Mouse (Mus musculus) myocyte (in vitro differentiated cells): Measurements from ENCODE around the gene Rrp36. TPM values are rescaled to one million over a fixed set of nuclear protein-coding genes. Genes with fewer than 3 reads are reported as not detected.
A peak's percentile ranks its signal among the peaks of the same experiment; 100 is the strongest.

Source experiments
- H3K27me3 ChIP-seq: one replicate; pipeline ENCODE4 v1.6.1; 2011; ENCODE audit not compliant: control insufficient read depth, insufficient read depth, insufficient read length
- H3K36me3 ChIP-seq: one replicate; pipeline ENCODE4 v1.6.1; 2011; ENCODE audit not compliant: control insufficient read depth, insufficient read depth
- H3K4me2 ChIP-seq: one replicate; pipeline ENCODE4 v1.6.1; 2011; ENCODE audit warnings: low read depth, control low read depth
- H3K4me3 ChIP-seq: one replicate; pipeline ENCODE4 v1.5.1; 2011; ENCODE audit warnings: mild to moderate bottlenecking, control low read depth, moderate library complexity
- H3K79me2 ChIP-seq: one replicate; pipeline ENCODE4 v1.6.1; 2011; ENCODE audit not compliant: control insufficient read depth, insufficient read depth
- H3ac ChIP-seq: one replicate; pipeline ENCODE4 v1.6.1; 2011; ENCODE audit not compliant: control insufficient read depth, insufficient read length
- CEBPB ChIP-seq: IDR thresholded peaks from 2 replicates; pipeline ENCODE4 v1.6.1; 2011; ENCODE audit warnings: mild to moderate bottlenecking, moderate library complexity; ENCODE audit not compliant: poor library complexity, insufficient read depth, severe bottlenecking
- E2F4 ChIP-seq: IDR thresholded peaks from one replicate; pipeline ENCODE4 v1.6.1; 2011; ENCODE audit warnings: mild to moderate bottlenecking, control low read depth, moderate library complexity; ENCODE audit not compliant: insufficient read depth
- MAX ChIP-seq: IDR thresholded peaks from one replicate; pipeline ENCODE4 v1.6.1; 2011; ENCODE audit warnings: low read depth, mild to moderate bottlenecking, control low read depth
- MYOD1 ChIP-seq, 3 experiments: IDR thresholded peaks; one replicate each; pipeline ENCODE4 v1.6.1; 2011; ENCODE audit warnings: control low read depth in 2 of 3, low read depth in 2 of 3, mild to moderate bottlenecking in 2 of 3, moderate library complexity in 1 of 3; ENCODE audit not compliant: insufficient read length in 2 of 3, control insufficient read depth in 1 of 3
- MYOG ChIP-seq, 3 experiments: IDR thresholded peaks; one replicate each; pipeline ENCODE4 v1.6.1; 2011; ENCODE audit warnings: control low read depth in 2 of 3, low read depth in 2 of 3, mild to moderate bottlenecking in 2 of 3; ENCODE audit not compliant: insufficient read length in 2 of 3, control insufficient read depth in 1 of 3, insufficient read depth in 1 of 3
- POLR2A ChIP-seq: IDR thresholded peaks from one replicate; pipeline ENCODE4 v1.6.1; 2011; ENCODE audit warnings: low read depth, mild to moderate bottlenecking, control low read depth, moderate library complexity; ENCODE audit not compliant: insufficient read length
- POLR2AphosphoS2 ChIP-seq: IDR thresholded peaks from one replicate; pipeline ENCODE4 v1.6.1; 2011; ENCODE audit warnings: low read depth, control low read depth; ENCODE audit not compliant: insufficient read length
- REST ChIP-seq: IDR thresholded peaks from one replicate; pipeline ENCODE4 v1.6.1; 2011; ENCODE audit warnings: mild to moderate bottlenecking, control low read depth, moderate library complexity; ENCODE audit not compliant: insufficient read depth, insufficient read length
- SRF ChIP-seq: IDR thresholded peaks from one replicate; pipeline ENCODE4 v1.6.1; 2011; ENCODE audit warnings: low read depth; ENCODE audit not compliant: control insufficient read depth, insufficient read length
- TCF12 ChIP-seq: IDR thresholded peaks from one replicate; pipeline ENCODE4 v1.6.1; 2011; ENCODE audit warnings: mild to moderate bottlenecking, control low read depth; ENCODE audit not compliant: poor library complexity, insufficient read depth, severe bottlenecking
- TCF3 ChIP-seq: IDR thresholded peaks from one replicate; pipeline ENCODE4 v1.6.1; 2011; ENCODE audit warnings: low read depth, control low read depth; ENCODE audit not compliant: insufficient read length
- USF1 ChIP-seq: IDR thresholded peaks from one replicate; pipeline ENCODE4 v1.6.1; 2011; ENCODE audit warnings: low read depth, mild to moderate bottlenecking, control low read depth, moderate library complexity
- polyA plus RNA-seq: library from polyadenylated mRNA; unstranded; fragments of >200 nt; fragmentation: generic; extraction: Trizol; gene quantifications from one replicate; pipeline ENCODE4 v1.2.1, GENCODE M21; 2012; ENCODE audit warnings: missing spikeins

Rrp36 gene
- polyA plus RNA-seq, 1 experiment: 45.8 TPM

DNA sequence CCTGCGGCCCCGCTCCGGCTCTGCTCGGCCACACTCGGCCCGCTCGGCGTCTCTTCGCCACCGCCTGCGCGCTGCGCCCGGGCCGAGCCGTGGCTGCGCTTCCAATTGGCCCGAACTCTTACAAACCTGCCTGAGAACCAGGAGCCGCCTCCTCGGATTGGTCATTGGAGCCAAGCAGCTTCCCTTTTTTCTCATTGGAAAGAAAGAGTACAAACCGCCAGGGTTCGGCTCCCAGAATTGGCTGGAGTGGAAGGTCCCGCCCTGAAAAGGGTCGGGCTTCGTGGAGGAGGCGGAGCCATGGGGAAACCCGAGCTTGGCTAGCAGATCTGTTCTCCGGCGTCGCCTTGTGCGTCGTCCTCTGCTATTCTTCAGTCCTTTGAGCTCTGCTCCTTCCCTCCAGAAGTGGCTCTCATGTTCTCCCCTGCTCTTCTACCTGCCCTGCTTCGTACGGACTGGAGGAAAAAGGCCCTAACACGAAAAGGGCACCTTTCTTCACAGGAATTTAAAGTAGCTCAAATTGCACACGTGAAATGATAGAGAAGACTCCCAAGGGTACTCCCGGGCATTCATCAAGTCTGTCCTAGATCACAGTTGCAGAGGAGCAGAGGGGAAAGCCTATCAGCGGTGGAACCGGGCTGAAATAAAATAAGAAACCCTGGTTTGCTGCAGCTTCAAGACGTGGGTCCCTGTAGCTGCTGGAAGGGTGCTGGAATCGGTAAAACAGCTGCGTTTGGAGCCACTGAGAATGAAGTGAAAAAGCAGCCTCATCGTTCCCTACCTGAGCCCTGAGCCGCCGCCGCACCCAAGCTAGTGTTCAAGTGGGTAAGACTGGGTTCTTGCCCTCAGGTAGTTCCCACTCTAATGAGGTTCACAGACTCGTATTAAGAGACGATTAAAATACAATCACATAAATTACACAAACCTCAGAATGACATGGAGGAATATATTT is 31.0 kb upstream of the Rrp36 start, which contains the start of gene Ppp2r5d:
Ppp2r5d (minus strand) TSS at position 225 of the 949 bp plus-strand sequence.
- H3K4me2 ChIP-seq: peak within 1 kb of the TSS; percentile 96
- H3ac ChIP-seq: peak within 1 kb of the TSS; percentile 35
- H3K27me3 ChIP-seq: no peaks in the 10 kb centered on the region
- no peaks in the 10 kb centered on the region for H3K36me3 ChIP-seq
- peaks cover 38% of the 10 kb centered on the region for H3K79me2 ChIP-seq
- TF ChIP-seq MAX (no peak), POLR2AphosphoS2 (peak; percentile 58), POLR2A (peak; percentile 83)
- H3K4me3 ChIP-seq: peak within 1 kb of the TSS; percentile 51

- no peaks in the 10 kb centered on the region for H3K27me3 ChIP-seq
- peak overlapping the region; percentile 90 for H3K4me2 ChIP-seq
- H3K4me3 ChIP-seq: peak overlapping the region; percentile 51
- no peak for TF ChIP-seq TCF3
- TF ChIP-seq POLR2AphosphoS2: peak; percentile 29
- H3K79me2 ChIP-seq: peaks cover 38% of the 10 kb centered on the region
- no peaks in the 10 kb centered on the region for H3K36me3 ChIP-seq
- H3ac ChIP-seq: peak overlapping the region; percentile 35
Observed at GRCm38 (mm10) chr17:46703971-46704886, 30.1 kb upstream of the Rrp36 start.

- TF ChIP-seq TCF3 (no peak), CEBPB (no peak), SRF (no peak), USF1 (no peak), E2F4 (no peak), MAX (no peak), POLR2AphosphoS2 (no peak), POLR2A (no peak), TCF12 (no peak), MYOD1 (IDR thresholded peaks at IDR 0.05; ENCODE audit: control insufficient read depth in 1 of 3, insufficient read length in 2 of 3, low read depth in 2 of 3) (no peak), MYOG (IDR thresholded peaks at IDR 0.05; ENCODE audit: control insufficient read depth in 1 of 3, insufficient read depth in 1 of 3, insufficient read length in 2 of 3, low read depth in 2 of 3) (no peak), REST (no peak)
- H3K36me3 ChIP-seq: no peaks in the 10 kb centered on the region
- peak overlapping the region; percentile 90 for H3K4me2 ChIP-seq
- peaks cover 42% of the 10 kb centered on the region for H3K79me2 ChIP-seq
- H3ac ChIP-seq: no peak overlapping the region
- peak overlapping the region; percentile 51 for H3K4me3 ChIP-seq
- no peaks in the 10 kb centered on the region for H3K27me3 ChIP-seq
Observed at GRCm38 (mm10) chr17:46702506-46702905, 28.4 kb upstream of the Rrp36 start.

DNA sequence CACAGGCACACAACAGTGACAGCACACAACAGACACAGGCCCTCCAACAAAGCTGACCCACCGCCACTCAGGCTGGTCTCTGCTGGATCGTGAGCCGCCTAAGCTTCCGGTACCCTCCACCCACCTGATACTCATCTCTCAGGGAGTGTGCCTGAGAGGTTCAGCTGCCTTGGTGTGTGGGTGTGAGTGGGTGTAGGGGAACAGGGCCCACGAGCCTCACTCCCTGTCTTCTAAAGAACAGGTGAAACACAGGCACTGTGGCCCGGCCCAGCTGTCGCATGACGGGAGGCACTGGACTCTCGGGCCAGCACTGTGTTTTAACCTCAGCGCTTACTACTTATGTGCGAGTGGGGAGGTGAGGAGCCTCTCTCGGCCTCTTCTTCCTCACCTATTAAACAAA is 27.9 kb upstream of the Rrp36 start:
- no peak overlapping the region for H3ac ChIP-seq
- H3K4me3 ChIP-seq: no peak overlapping the region
- TF ChIP-seq POLR2A: no peak
- TF ChIP-seq USF1: no peak
- no peak for TF ChIP-seq CEBPB
- peak in 2 of 3 experiments; percentile 76 to 89 for TF ChIP-seq MYOG (IDR thresholded peaks at IDR 0.05; ENCODE audit: control insufficient read depth in 1 of 3, insufficient read depth in 1 of 3, insufficient read length in 2 of 3, low read depth in 2 of 3)
- TF ChIP-seq MYOD1 (IDR thresholded peaks at IDR 0.05; ENCODE audit: control insufficient read depth in 1 of 3, insufficient read length in 2 of 3, low read depth in 2 of 3): peak in 2 of 3 experiments; percentile 80 to 88
- H3K4me2 ChIP-seq: peak overlapping the region; percentile 90
- H3K27me3 ChIP-seq: no peaks in the 10 kb centered on the region
- H3K36me3 ChIP-seq: no peaks in the 10 kb centered on the region
- peaks cover 46% of the 10 kb centered on the region for H3K79me2 ChIP-seq

GRCm38 (mm10) chr17:46701489-46701888 is 27.3 kb upstream of the Rrp36 start:
- Histone ChIP-seq H3ac (no peak overlapping the region), H3K4me3 (no peak overlapping the region), H3K36me3 (no peaks in the 10 kb centered on the region), H3K79me2 (peaks cover 49% of the 10 kb centered on the region), H3K27me3 (no peaks in the 10 kb centered on the region), H3K4me2 (peak overlapping the region; percentile 25)
- TF ChIP-seq MYOG (IDR thresholded peaks at IDR 0.05; ENCODE audit: control insufficient read depth in 1 of 3, insufficient read depth in 1 of 3, insufficient read length in 2 of 3, low read depth in 2 of 3) (peak in 1 of 3 experiments; percentile 12), TCF3 (no peak)
